Mouse (Mus musculus) layer of hippocampus, adult 9-10 months (tissue): ENCODE measurements around the gene Ktn1.

Experiments
- DNase-seq: peaks from one replicate; pipeline ENCODE4 v3.0.0; 2022; ENCODE audit warnings: low spot score

Gene Ktn1

DNA sequence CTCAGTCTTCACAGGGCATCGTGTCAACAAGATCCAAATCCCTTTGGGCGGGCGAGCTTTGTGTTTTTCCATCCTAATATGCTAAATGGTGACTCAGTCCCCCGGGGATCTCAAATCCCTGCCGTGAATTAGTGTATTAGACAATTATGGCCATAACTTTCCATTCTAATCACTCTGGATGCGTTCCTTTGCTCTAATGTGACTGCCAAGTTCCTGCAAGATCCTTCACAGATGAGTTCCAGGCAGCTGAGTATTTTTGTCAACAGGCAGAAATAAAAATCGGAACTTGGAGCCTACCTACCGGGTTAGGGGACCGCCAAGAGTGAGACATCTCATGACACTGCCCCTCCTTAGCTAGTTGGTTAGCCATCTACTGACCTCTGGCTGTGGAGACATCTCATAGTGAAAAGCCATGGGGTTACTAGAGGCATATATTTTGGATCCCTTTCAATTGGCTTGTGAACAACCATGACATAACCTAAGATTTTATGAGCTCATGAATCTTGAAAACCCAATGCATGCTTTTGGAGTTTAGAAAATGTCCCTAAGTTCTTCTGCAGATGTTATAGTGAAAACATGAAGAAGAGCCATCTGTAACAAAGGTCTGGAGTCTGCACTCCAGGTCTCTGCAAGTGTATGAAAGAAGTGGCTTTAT lies 108.3 kb downstream of the Ktn1 start:
- no peak for DNase-seq

DNA sequence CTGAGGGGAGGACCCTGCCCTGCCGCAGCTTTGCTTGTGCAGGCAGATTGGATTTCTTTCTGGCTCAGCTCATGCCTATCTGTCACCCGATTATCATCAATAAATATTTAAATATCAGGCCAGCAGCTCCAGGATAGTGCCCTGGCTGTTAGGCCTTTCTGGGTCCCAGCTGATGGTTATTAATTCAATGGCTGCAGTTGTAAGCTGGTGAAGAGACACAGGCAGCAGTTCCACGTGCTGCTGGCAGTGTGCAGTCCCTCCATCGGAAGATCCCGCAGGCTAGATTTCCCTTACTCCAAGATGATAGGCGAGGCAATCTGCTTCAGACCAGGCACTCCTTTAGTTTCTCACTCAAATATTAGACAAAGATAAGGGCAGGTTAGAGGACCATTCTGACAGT lies 116.9 kb downstream of the Ktn1 start:
- DNase-seq: no peak

DNA sequence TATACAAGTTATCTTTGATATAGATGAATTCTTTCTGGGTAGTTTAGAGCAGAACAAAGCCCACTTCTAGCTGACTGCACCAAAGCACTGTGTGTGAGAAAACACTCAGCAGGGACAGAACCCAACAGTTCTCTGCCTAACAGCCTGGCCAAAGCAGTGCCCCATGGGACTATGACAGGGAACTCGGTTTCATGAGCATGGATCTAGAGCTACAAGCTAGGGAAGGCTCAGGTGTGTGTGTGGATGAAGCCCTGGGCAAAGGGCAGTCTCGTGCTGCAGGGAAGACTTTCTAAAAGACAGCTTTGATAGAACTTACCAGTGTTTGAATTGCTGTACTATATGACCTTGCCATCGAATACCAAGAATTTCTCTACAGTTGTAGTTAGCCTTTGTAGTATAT lies 117.5 kb downstream of the Ktn1 start:
- DNase-seq: no peak

DNA sequence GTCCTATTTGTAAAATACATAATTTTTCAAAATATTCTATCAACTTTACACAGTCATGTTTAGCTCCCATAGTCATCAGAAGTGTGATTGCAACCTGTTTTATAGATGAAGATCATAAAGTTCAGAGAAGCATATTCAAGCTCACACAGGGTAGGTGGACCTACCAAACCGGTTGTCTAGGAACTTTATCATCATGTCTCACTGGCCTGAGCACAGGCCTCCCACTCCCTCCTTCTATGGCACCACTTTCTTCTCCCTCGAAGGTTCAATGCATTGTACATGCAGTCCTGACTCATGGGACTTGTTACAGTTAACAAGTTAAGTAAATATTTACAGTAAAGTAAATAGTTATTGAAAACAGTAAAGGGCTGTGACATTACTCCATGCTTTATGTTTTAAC lies 118.1 kb downstream of the Ktn1 start:
- no peak for DNase-seq

DNA sequence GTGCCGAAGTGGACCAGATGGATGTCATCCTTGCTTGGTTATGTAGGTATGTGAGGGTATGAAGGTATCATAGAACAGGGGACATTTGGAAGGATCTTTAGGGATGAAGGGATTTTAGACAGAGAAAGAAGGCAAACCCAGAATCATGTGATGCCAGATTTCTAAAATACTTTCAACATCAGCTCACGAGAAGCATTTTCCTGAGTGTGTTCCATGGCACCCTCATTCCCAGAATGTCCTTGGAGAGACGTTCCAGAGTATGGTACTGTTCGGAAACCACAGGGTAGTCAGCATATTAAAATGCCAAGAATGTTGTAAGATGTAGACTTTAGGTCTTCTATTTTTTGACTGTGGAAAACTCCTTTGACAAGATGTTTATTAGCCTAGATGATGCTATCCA lies 123.2 kb downstream of the Ktn1 start:
- no peak for DNase-seq

DNA sequence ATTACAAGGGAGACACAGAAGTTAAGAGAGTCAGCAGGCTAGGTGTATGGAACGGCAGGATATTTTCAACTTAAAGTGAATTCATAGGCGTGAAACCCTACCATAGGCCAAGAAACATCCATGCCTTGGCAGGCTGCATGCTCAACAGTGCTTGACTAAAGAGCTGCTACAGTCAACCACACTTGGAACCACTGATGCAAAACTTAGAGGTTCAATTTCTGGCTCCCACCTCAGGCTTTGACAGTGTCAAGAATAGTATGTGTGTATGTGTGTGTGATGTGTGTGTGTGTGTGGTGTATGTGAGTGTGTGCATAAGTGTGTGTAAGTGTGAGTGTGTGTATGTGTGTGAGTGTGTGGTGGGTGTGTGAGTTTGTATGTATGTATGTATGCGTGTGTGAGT lies 127.3 kb downstream of the Ktn1 start:
- DNase-seq: no peak

DNA sequence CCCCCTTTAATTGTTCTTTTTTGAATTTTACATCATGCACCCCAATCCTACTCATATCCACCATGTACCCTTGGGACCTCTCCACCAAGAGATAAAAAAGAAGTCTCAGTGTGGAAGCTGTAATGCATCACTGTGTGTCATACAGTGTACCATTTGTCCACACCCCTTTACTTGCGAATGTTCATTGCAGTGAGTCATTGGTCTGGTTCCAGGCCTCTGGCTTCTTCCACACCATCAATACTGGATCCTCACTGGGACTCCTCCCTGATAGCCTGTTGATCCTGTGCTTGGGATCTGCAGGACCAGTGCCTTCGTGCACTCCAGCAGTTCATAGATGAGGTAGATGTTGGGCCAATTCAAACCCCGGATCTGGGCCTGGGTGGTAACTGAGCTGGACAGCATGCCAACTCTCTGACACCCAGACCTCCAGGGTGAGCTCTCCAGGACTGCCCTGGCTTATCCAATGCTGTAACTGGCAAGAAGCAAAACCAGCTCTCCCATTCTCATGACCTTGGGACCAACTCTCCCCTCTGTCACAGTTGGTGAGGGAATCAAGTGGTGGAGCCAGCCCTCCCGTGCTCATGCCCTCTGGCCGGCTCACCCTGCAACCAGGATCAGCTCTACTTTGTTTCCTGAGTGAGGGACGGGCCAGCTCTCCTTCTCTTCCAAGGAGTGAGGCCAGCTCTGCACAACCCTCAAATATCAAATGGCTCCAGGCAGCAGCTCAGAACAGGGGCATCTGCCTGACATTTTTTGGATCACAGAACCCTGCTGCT lies 128.2 kb downstream of the Ktn1 start:
- DNase-seq: no peak

DNA sequence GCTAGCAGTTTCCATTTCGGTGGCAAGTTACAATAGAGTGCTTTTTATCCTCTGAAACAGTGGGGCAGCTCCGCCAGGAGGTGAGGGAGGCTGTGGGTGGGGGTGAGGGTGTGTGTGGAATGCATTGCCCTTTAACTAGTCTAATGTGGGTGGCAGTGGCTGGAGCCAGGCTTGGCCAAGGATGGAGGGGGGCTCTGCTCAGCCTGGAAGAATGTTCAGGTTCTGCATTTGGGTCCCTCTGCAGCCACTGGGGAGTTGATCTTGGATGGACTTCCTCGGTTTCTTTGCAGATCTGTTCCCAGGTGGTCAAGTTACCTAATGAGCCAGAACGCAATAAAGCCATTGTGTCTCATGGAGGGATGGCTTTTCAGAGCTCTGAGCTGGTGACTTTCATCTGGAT lies 137.9 kb downstream of the Ktn1 start:
- no peak for DNase-seq
